Mouse (Mus musculus): Measurements from ENCODE around the gene Fmnl3.

GRCm38 (mm10) chr15:99320168-99320674 lies 50.1 kb downstream of the Fmnl3 start:
- no peak for TF ChIP-seq GATA1 (IDR thresholded peaks at IDR 0.05; ENCODE audit: borderline replicate concordance, low read length)
- TF ChIP-seq FLI1 (IDR thresholded peaks at IDR 0.05; ENCODE audit: low read length) = no peak
